Mouse (Mus musculus): Measurements from ENCODE around the gene Calcoco1.

- TF ChIP-seq CTCF (IDR thresholded peaks at IDR 0.05; ENCODE audit: borderline replicate concordance, insufficient read depth, low read depth, low read length) (0 out of 2 replicates have a peak, but pooled peaks have one; percentile 29), POLR2A (IDR thresholded peaks at IDR 0.05; ENCODE audit: borderline replicate concordance, insufficient read depth, low read length) (no peak)
Observed at GRCm38 (mm10) chr15:102735031-102735430, 13.1 kb upstream of the Calcoco1 start.

Data from cerebellum, adult 2 months (tissue).